8 mouse cellular contexts compared by ENCODE assay signal in genomic region chr17:34309683-34310385, GRCm38 (mm10). TPM values are rescaled to one million over a fixed set of nuclear protein-coding genes. Genes with fewer than 3 reads are reported as not detected.
DNase-seq lines count a peak whose midpoint lies in the region.

No protein-coding gene starts in this region.

- H3K27ac ChIP-seq in limb, embryonic 10.5 days = peak overlapping the region; percentile 83

- no peaks in the 10 kb centered on the region for H3K9me3 ChIP-seq in limb, embryonic 10.5 days (replicated peaks)

- DNase-seq in adrenal gland, postnatal 4 days (ENCODE audit: low spot score in 2 of 2) = peak; percentile 24 to 26
- peak; percentile 71 for DNase-seq in embryo, embryonic 9.5 days (ENCODE audit: extremely low spot score)
- peak; percentile 75 to 82 for DNase-seq in heart, adult 18-20 months
- DNase-seq in kidney, adult 11 months = peak; percentile 74
- peak; percentile 80 for DNase-seq in limb, embryonic 10.5 days (ENCODE audit: low spot score)
- DNase-seq in mesoderm, embryonic 11.5 days (ENCODE audit: low read depth, low spot score) = peak; percentile 61
- peak; percentile 69 for DNase-seq in right cerebral cortex, postnatal 4 days
- no peak for DNase-seq in spleen, adult 18-20 months

- no peaks in the 10 kb centered on the region for H3K36me3 ChIP-seq in limb, embryonic 10.5 days

- H3K4me3 ChIP-seq in limb, embryonic 10.5 days = peak overlapping the region; percentile 61

- 23% methylated on average over 38 of the region's 38 CpGs for WGBS in limb, embryonic 10.5 days

- peaks cover 5% of the 10 kb centered on the region; the same call in 1 of the 2 replicates for H3K27me3 ChIP-seq in limb, embryonic 10.5 days (ENCODE audit: low read depth, poor library complexity, severe bottlenecking)

- H3K4me1 ChIP-seq in limb, embryonic 10.5 days = peaks cover 11% of the 10 kb centered on the region

RNA-seq across cellular contexts. Expression of gene H2-Eb1, which starts 4.2 kb away (rescaled TPM):
- 10 to 100 TPM in 1 of 2 experiments, 1 to 10 TPM in 1; 5.7 to 12.3 TPM for total RNA-seq in adrenal gland, postnatal 4 days (2021)
- total RNA-seq in heart, adult 18-20 months (2021) = 10 to 100 TPM; 54.9 to 60.2 TPM
- polyA plus RNA-seq in limb, embryonic 10.5 days (2016; fragmentation: Nextera tagmentation; extraction: Ambion mirVana) = 0.80 and 0.83 TPM in 2 replicates

RNA-seq across cellular contexts. Expression of gene H2-Eb2, which starts 15.6 kb away (rescaled TPM):
- not detected for total RNA-seq in adrenal gland, postnatal 4 days (2021)
- total RNA-seq in heart, adult 18-20 months (2021) = under 1 TPM in 1 of 2 experiments, not detected in 1; 0.46 TPM
- polyA plus RNA-seq in limb, embryonic 10.5 days (2016; fragmentation: Nextera tagmentation; extraction: Ambion mirVana) = not detected in 2 replicates

RNA-seq across cellular contexts. Expression of gene H2-Aa, which starts 22.2 kb away (rescaled TPM):
- total RNA-seq in adrenal gland, postnatal 4 days (2021) = 10 to 100 TPM in 1 of 2 experiments, 1 to 10 TPM in 1; 9.1 to 15.9 TPM
- total RNA-seq in heart, adult 18-20 months (2021) = 10 to 100 TPM; 52.0 to 53.2 TPM
- polyA plus RNA-seq in limb, embryonic 10.5 days (2016; fragmentation: Nextera tagmentation; extraction: Ambion mirVana) = not detected in 2 replicates

RNA-seq across cellular contexts. Expression of gene Btnl2, which starts 44.8 kb away (rescaled TPM):
- total RNA-seq in adrenal gland, postnatal 4 days (2021) = under 1 TPM; 0.45 TPM
- total RNA-seq in heart, adult 18-20 months (2021) = under 1 TPM; 0.26 to 0.32 TPM
- not detected in 2 replicates for polyA plus RNA-seq in limb, embryonic 10.5 days (2016; fragmentation: Nextera tagmentation; extraction: Ambion mirVana)

RNA-seq across cellular contexts. Expression of gene H2-Ab1, which starts 52.3 kb away (rescaled TPM):
- 10 to 100 TPM; 11.1 to 12.8 TPM for total RNA-seq in adrenal gland, postnatal 4 days (2021)
- 10 to 100 TPM; 36.6 to 43.8 TPM for total RNA-seq in heart, adult 18-20 months (2021)
- polyA plus RNA-seq in limb, embryonic 10.5 days (2016; fragmentation: Nextera tagmentation; extraction: Ambion mirVana) = 6.7 and 9.9 TPM in 2 replicates

Comparison
In these comparisons a context has a peak if more than half of its experiments do, and no peak if none do; other contexts are left out.
1. DNase-seq: peak in adrenal gland, postnatal 4 days (2 of 2), embryo, embryonic 9.5 days (single experiment), heart, adult 18-20 months (2 of 2), kidney, adult 11 months (single experiment), limb, embryonic 10.5 days (single experiment), mesoderm, embryonic 11.5 days (single experiment) and right cerebral cortex, postnatal 4 days (single experiment); none in spleen, adult 18-20 months (0 of 2).
2. RNA of gene H2-Eb1, which starts 4.2 kb away (total RNA-seq): 54.9 to 60.2 TPM in heart, adult 18-20 months; 5.7 to 12.3 TPM in adrenal gland, postnatal 4 days; every median in the first group is over 4 times any median in the second.